Mouse (Mus musculus): ENCODE results near the gene Pigl.

Pigl gene

GRCm38 (mm10) chr11:62558961-62559646 lies 100.8 kb downstream of the Pigl start:
- peak; percentile 83 for DNase-seq (ENCODE audit: low read depth)

- no peak for DNase-seq (ENCODE audit: low read depth)
Measured at GRCm38 (mm10) chr11:62560463-62561016, 102.3 kb downstream of the Pigl start.

- peak; percentile 51 for DNase-seq (ENCODE audit: low read depth)
Measured at GRCm38 (mm10) chr11:62563590-62563989, 105.3 kb downstream of the Pigl start.

Measured in NIH3T3 (cell line).